Mouse (Mus musculus): ENCODE measurements around the gene Palm2.
A peak's percentile ranks its signal among the peaks of the same experiment; 100 is the strongest.

Gene Palm2

DNA sequence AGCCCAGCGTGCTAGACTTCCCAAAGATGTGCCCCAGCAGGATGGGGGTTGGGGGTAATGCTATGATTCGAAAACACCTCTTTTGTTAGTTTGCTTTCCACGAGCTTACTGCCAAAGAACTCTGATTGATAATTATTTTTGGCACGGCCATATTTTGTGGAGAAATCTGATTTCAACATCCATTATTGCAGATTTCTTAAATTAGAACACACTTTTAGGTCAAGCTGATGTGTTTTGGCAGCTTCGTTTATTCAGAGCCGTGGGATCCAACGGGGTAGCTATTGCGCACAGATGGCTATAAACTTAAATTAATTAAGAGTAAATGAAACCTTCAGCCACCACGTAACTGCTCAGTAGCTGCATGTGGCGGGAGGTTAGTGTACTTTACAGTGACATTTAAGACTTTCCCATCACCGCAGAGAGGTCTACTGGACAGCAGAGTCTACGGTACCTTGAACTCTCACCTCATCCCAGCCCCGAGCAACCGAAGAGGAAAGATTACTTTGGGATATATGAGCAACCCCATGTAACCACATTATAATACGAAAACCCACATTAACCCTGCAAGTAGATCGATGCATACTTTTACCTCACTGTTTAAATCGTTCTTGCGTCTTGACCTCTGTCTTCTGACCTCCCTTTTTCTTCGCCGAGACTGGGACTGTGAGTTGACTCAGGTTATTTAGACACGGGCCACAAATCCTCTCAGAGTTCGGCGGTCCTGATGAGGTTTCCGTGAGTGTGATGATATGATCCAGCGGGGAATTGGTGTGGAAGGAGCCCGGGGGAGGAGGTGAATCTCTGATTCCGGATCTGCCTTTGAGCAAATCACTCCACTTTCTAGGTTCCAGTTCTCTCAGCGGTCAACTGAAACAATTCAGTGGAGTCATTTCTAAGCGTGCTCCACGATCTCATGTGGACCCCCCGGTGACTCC lies 80.2 kb downstream of the Palm2 start:
- DNase-seq: no peak

DNA sequence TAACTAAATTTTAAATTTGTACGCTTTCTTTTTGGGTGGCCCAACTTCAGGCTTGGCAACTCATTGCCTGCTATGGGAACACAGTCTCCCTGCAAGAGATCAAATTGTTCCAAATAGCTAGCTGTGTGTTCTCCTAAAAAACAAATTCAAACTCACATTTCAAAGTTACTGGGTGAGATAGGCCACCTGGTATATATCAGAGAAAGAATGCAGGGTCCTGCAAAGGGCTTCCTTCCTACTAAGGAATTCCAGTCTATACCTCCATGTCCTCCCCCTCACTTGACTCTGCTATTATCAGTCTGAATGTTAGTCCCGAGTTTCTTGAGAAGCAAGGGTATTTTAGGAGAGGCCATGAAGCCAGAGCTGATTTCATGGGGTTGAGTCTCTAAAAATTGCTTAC lies 81.3 kb downstream of the Palm2 start:
- DNase-seq: no peak

DNA sequence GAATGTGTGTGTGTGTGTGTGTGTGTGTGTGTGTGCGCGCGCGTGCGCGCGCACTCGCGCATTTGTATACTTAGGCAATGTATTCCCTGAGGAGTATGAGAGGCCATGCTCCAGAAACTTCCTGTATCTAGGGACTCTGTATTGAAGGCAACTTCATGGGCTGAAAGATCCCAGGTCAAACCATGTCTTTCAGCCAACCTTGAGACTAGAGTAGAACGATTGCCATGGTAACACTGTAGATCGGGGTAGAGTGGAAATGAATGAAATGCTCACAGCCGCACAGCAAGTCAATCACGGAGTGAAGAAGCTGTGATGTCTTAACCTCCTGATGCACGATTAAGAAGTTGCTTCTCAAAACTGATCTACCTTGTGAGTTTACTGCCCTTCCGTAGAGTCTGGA lies 89.4 kb downstream of the Palm2 start:
- DNase-seq: no peak

DNA sequence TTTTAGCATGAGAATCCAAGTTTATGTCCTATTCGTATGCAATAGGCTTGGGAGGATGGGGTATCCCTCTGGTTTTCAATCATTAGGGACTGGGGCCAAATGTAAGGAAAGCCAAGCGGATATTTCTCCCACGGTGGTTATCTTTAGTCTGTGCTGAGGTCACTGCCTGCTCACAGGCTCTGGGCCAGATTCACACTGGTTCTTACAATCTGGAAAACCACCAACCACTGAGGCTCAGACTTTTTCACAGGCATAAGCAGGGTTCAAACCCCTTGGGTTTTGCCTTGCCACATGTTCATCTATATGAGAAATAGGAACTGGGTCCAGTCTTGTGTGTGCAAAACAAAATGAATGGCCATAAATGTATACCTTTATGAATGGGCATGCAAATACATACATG lies 90.4 kb downstream of the Palm2 start:
- DNase-seq: no peak

DNA sequence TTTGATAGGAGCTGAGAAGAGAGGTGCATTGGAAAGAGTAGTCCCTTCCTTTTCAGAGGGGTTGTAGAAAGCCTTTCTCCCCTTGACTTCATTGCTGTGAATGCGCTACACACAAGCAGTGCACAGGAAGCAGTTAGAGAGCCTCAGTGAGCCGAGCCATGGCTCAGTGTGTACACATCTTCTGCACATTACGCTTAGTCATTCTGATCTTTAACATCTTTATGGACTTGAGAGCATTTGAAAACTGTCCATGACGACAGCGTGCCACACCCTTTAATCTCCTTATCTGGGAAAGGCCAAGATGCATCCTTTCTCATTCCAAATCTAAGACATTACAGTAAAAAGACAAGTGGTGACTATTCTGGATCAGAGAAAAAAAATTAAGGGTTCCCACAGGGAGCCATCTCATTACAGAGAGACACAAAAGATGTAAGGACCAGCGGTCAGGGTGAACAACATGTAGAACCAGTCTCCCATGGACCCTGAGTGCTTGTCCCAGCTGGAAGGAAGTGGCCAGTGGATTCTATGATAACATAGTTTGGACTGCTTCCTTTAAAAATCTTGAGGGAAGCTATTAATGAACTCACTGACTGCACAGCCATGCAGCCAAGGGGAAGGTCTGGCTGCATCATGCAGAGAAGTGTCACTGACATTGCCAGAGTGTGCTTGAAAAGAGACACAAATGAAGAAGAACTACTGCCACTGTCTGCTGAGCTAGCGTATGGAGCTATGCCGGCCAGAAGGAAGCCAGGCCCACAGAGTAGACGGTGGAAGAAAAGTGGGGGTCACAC lies 91.4 kb downstream of the Palm2 start:
- no peak for DNase-seq

DNA sequence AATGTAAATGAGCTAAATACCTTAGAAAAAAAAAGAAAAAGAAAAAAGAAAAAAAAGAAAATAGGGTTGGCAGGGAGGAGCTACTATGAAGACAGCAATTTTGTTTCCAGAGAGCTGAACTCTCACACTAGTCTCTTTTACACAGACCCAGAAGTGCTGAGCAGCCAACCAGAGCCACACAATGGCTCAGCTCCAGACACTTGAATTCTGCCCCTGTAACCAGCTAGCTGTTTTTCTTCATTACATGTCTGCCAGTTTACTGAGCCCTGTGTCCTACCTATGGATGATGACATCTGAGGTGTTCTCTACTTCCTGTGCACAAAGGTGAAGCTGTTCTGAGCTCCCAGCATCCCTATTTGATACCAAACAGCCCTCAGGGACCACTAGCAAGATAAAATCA lies 94.2 kb downstream of the Palm2 start:
- DNase-seq: no peak

DNA sequence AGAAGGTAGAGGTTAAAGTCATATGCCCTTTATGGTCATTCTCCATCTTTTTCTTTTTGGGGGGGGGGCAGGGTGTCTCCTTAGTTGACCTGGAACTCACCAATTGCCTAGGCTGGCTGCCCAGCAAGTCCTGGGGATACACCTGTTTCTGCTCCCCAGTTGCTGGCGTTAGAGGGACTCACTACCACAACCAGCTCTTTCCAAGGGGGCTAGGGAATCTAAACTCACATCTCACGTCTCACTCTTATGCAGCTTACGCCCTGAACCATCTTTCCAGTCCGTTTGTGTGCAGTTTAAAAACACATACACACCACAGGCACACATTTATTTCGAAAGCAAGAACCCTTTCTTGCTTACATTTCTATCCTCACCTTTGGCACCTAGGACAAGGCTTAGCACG lies 99.6 kb downstream of the Palm2 start:
- DNase-seq: no peak

DNA sequence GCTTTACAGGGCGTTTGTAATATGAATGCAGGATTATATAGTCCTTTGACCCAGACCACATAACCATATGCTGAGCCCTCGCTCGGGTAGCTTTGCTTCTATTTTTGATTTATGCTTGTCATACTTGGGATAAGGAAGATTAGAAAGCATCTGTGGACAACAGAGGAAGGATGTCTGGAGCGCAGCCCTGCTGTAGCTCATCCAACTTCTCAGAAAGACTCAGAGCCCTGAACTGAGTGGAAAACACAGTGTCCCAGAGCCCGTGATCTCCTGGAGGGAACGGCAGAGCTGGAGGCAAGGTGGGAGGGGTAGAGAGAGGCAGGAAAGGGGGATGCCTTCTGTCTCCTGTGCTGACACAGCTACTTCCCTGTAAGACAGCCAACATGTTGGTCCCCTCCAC lies 100.2 kb downstream of the Palm2 start:
- no peak for DNase-seq

DNA sequence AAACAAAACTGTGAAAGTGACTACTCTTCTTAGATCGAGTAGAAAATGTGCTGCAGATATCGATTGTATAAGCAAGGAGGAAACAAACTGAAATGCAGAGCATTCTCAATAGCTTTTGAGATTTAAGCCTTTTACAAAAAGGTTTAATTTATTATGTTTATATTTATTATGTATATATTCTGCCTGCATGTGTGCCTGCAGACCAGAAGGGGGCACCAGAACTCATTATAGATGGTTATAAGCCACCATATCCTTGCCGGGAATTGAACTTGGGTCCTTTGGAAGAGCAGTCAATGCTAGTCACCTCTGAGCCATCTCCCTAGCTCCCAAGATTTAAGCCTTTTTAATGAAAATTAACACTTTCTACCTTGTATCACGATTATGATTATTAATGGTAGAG lies 101.0 kb downstream of the Palm2 start:
- no peak for DNase-seq

DNA sequence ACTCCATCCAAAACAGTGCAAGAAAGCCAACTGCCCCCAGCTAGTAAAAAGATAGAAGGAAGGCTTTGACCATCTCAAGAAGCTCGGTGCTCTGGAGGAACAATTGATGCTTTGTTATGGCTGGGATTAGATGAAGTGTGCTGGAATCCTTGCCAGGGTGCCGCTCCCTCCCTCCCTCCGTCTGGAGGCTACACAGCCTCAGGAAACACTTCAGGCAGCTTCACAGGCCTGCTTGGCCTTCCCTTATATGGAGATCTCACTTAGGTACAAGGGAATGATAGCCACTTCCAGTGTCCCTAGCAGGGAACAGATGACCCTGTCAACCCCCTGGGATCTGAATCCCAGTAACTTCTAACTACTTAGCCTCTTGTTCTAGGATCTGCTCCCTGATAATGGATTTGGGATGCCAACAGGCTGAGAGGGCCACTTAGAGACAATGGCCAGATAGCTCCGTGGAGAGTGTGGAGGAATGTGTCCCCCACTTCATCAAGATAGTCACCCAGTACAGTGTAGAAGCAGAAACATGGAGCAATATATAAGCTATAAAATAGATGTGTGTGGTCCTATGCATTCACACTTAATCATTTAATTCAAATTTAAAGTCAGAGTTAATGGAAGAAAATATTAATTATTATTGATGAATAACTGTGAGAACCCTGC lies 104.1 kb downstream of the Palm2 start:
- no peak for DNase-seq

DNA sequence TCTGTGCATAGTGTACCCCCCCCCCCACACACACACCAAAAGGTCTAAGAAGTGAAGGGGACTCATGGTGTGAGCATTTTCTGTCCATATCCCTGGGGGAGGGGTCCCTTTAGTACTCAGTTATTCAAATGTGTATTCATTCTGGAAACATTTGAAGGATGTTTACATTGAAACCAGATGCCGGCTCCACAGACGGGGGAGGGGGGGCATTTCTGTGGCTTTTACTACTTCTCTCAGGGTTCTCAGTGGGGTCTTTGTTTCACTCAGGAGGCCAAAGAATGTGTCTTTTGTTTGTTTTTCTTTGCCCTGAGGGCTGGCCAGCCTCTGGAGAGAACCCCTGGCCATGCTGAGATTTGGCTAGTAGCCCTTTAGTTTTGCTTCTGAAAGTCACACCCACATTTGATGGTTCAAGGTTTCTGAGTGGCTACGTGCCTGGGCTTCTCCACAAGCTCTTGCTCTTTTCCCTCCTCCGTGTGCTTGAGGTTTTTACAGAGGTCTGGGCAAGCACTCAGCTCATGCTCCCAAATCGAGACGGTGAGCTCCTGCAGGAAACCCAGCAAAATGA lies 109.7 kb downstream of the Palm2 start:
- no peak for DNase-seq

DNA sequence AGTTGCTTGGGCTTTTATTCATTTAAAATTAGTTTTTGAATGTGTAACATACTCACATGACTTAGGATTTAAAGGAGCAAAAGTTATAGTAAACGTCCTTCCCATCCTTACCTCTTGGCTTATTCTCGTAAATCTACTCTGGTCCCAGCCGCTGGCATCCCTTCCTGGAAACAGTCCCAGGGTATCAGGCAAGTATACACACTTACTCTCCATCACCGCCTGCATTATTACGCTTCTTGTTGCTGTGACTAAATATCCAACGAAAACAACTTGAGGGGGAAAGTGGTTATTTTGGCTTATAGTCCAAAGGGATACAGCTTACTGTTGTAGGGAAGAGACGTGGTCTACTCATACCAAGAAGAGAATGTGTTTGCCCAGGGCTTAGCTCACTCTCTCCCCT lies 113.7 kb downstream of the Palm2 start:
- no peak for DNase-seq

DNA sequence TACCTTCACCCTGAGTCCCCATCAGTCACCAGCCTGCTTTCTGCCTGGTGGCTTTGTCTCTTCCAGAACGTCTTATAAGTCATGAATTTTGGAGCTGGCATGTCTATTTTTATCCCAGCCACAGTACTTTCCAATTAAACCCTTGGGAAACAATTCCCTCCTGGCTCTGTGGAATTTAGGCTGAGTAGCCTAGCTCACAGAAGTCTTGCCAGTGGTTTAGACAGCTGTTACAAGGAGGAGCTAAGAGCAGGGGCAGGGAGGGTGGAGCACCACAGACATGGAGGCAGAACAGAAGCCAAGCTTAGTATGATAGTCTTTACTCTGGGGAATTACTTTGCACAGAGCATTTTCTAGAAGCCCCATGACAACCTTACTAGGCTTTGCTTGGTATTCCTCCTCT lies 116.2 kb downstream of the Palm2 start:
- no peak for DNase-seq

DNA sequence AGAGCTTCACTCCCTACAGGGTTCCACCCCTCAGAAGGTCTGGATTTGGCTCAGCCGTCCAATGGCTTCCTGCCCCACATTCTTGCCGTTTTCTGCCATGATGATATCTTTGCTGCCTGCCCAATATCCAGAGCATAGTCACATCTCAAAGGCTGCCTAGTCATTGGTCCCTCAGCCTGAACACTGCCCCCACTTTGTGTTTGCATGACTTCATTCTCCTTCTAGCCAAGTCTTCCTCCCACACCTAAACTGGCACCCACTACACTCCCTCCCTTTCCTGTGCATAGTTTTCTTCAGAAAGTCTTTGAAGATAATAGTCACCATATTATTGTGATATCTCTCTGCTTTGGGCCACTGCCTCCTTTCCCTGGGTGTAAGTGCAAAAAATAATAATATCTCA lies 123.1 kb downstream of the Palm2 start:
- no peak for DNase-seq

DNA sequence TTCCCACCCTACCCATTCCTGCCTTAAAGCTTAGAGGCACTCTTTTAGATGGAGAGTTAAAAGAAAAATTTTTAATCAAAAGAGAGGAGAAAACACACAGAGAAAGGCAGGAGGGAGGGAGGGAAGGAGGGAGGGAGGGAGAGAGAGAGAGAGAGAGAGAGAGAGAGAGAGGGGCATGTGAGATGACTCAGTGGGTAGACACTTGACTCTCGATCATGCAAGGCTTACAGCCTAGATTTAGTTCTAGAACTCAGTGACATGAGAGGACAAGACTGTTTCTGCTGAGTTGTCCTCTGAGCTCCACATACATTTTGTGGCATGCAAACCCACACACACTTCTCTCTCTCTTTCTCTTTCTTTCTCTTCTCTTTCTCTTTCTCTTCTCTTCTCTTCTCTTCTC lies 125.4 kb downstream of the Palm2 start:
- no peak for DNase-seq

DNA sequence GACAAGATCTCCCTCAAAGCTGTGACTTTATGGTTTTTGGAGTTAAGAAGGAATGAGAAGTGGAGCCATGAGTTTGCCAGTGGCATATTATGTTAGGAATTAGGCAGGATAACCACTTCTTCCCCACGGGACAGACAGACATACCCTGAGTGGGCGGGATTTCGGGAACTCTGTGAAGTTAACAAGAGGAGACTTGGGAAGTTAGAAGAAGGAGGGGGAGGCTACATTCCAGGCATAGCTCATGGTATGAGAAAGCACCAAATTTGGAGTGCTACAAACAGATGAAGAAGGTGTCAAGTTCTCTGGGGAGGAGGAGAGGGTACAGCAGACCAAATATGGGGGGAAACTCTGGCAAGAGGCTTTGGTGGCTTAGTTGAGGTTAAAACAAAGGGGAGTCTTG lies 126.0 kb downstream of the Palm2 start:
- DNase-seq: no peak

DNA sequence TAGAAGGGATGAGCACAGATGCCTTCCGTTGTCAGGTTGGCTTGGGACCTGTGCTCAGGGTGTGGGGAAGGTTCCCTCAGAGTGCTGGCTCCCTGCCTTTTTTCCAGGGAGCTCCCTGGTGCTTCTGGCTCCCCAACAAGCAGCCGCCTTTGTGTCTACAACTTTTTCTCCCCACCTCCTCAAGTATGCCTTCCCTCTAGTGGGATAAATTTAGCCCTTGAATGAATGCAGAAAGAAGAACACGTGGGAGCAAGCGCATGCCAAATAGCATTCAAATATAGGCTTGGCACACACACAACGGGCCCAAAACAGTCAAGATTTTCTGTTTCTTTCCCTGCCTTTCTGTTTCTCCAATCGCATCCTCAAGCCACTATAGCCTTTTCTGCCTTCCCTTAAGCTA lies 127.0 kb downstream of the Palm2 start:
- no peak for DNase-seq

DNA sequence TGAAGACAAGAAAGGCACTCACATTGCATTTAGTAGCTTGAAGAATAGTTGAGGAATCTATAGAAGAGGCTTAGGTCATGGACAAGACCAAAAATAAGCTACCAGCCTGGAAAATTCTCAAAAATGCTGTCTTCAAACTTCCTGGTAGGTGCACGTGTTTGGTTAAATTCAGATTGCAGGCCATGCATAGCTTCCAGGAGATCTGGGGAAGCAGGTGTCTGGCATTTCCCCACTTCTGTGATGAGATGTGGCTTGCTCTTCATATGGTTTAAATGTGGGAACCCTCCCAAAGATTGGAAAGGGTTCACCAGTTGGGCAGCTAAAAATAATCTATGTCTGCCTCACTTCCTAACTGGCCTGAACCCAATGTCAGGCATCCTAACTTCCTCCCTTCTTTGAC lies 131.2 kb downstream of the Palm2 start:
- no peak for DNase-seq

DNA sequence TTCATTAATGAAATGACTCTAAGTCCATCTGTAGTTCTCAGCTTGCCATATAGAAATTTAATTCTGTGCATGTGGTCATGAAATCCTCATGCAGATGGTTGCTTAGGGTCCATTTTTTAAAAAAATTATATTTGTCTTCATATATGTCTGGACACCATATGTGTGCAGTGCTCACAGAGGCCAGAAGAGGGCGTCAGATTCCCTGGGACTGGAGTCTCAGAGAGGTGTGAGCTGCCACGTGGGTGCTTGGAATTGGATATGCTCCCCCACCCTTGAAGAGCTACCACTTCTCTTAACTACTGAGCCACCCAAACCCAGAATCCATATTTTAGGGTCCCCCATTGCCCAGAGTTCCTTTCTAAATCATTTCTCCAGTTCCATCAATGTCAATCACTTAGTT lies 131.8 kb downstream of the Palm2 start:
- no peak for DNase-seq

DNA sequence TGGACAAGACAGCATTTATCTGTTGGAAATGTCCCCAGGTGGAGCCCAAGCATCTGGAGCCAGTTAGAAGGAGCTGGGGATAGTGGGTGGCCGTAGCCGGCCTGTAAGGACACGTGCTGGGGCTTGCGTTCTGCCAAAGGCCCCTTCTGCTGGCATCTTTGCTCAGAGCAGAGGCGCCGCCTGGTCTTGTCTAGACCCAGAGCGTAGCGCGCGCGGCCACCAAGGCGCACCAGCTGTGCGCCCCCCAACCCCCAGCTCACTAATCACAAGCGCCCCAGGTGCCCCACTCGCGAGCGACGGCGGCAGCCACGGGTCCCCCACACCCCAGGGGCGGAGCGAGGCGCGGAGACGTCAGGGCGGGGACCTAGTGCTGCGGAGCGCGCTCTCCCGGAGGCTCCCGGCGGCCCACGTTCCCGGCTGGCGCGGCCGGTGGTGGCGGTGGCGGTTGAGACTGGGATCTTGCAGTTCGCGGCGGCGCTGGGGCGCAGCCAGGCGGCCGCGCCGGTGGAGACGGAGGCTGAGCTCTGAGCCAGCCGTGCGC lies 133.7 kb downstream of the Palm2 start, which contains the start of gene Pakap:
Pakap (plus strand) TSS at position 514 of the 541 bp plus-strand sequence.
- DNase-seq: peak; percentile 28

DNA sequence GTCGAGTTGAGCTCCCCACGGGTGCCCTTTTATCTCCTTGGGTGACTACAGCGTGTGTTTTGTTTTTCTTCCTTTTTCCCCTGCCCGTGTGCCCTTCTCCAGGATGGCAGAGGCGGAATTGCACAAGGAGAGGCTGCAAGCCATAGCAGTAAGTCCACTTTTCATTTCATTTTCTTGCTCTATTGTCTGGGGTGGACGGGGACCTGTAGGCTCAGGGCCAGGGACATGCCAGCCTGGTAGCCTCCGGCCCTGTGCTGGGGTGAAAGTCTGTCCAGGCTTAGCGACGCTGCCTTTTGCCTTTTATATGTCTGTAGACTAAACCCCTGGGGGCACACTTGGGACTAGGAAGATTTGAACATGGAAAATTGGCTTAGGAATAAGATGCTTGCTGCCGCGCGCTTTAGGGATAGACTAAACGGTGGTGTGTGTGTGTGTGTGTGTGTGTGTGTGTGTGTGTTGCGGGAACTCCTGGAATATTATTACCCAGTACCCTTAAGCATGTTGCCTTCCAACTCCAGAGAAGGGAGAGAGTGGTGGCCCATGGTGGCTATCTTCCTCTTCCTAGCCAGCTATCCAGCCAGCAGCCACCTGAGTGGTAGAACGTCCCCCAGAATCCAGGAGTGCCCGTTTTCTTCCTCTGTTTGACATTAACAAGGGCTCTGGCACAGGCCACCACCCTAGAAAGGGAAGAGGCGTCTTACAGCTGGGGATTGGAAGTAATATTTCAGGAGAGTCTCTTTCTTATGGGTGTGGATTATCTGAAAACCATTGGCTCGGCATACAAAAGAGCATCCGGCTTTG lies 134.4 kb downstream of the Palm2 start:
- no peak for DNase-seq

DNA sequence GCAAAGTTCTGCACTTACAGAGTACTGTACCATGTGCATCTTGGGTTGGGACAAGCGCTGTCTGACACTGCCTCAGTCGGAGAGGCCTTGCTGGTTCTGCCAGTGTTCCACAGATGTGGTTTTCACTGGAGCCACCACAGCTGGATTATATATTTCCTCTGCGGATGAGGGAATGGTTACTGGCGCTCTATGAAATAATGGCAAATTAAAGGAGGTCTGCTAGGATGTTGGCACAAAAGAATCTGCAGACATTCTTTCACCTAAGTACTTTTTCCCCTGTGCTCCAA lies 135.0 kb downstream of the Palm2 start:
- DNase-seq: no peak

Measured in cerebellum, adult 11-12 months (tissue).